Mouse (Mus musculus): ENCODE measurements around the gene Susd4.

DNA sequence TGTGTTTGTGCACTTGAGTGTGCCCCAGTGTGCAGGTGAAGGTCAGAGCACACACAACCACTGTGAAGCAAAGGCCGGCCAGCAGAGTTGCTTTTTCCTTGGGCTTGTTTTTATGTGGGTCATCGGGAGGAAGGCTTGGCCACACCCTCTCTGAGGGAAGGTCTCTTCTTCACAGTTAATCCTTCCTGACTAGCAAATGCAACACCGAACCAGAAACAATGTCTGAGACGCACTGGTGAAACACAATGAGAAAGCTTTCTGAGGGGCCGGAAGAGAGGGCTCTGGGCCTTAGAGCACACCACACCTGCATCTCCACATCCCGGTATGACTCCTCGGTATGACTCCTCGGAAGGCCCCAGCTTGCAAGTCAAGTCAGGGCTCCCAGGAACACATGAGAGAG, 12.4 kb upstream of the Susd4 start:
- TF ChIP-seq CTCF (IDR thresholded peaks at IDR 0.05; ENCODE audit: borderline replicate concordance, insufficient read depth, low read length) = no peak
- no peak for TF ChIP-seq POLR2A (IDR thresholded peaks at IDR 0.05; ENCODE audit: low read depth, low read length)
